Mouse (Mus musculus): ENCODE data around the gene Gm42688. TPM values are rescaled to one million over a fixed set of nuclear protein-coding genes. Genes with fewer than 3 reads are reported as not detected.

Gm42688 gene
- polyA plus RNA-seq, 1 experiment, result 0.27 TPM

DNA sequence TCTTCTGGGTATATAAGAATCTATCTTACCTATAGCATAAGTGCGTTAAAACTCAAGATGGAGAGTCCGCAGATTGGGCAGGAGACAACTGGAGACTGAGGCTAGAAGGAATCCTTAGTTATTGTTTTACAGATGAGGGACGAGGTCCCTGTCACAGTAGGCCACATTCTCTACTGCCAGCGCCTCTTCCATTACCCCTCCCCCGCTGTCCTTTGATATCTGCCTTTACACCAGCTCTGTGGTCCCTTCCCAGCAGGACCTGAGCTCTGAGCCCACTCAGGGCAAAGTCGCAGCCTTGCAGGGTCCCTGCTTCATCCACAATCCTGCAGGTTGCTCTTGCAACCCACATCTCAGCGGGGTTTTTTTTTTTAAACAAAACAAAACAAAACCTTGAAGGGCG, 33.2 kb upstream of the Gm42688 start:
- peaks cover 31% of the 10 kb centered on the region for H3K9me3 ChIP-seq (ENCODE audit: control insufficient read depth, low read length)
- no peak for TF ChIP-seq GATA1 (IDR thresholded peaks at IDR 0.05; ENCODE audit: low read length)
- no peak for TF ChIP-seq TAL1 (IDR thresholded peaks at IDR 0.05; ENCODE audit: low read length)
- peaks cover 100% of the 10 kb centered on the region for H3K27me3 ChIP-seq (ENCODE audit: control insufficient read depth)
- H3K4me1 ChIP-seq (ENCODE audit: control insufficient read depth), result peaks cover 24% of the 10 kb centered on the region
- H3K36me3 ChIP-seq (ENCODE audit: control insufficient read depth), result peaks cover 4% of the 10 kb centered on the region; the same call in 1 of the 2 replicates
- H3K4me3 ChIP-seq (replicated peaks), result no peak overlapping the region

DNA sequence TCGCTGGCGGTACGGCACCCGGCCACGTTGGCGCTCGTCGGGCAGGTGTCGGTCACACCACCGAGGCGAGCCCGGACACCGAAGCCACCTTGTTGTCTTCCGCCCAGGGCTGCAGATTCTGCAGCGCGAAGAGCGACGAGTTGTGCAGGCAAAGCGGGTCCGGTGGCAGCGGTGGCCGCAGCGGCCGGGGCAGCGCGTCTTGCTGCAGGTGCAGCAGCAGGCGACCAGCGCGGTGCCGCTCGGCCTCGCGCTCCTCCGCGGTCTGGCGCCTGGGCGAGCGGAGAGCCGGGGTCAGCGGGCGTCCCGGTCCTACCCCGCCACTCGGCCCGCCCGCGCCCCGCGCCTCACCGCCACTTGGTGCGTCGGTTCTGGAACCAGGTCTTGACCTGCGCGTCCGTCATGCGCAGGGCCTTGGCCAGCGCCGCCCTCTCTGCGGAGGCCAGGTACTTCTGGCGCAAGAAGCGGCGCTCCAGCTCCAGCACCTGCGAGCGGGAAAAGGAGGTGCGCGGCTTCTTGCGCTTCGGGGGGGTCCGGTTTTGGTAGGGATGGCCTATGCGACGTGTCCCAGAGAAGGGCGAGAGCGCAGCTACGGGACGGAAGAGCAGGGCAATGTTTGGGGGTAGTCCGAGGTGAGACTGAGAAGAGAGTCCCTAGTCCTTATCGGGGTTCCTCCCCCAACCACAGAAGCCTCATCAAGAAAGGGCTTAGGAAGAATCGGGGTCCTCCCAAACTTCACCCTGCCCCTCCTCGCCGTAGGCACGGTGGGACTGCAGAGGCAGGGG, 32.5 kb upstream of the Gm42688 start:
- TF ChIP-seq GATA1 (IDR thresholded peaks at IDR 0.05; ENCODE audit: low read length) (no peak), TAL1 (IDR thresholded peaks at IDR 0.05; ENCODE audit: low read length) (no peak)
- H3K27me3 ChIP-seq (ENCODE audit: control insufficient read depth), result peaks cover 100% of the 10 kb centered on the region

DNA sequence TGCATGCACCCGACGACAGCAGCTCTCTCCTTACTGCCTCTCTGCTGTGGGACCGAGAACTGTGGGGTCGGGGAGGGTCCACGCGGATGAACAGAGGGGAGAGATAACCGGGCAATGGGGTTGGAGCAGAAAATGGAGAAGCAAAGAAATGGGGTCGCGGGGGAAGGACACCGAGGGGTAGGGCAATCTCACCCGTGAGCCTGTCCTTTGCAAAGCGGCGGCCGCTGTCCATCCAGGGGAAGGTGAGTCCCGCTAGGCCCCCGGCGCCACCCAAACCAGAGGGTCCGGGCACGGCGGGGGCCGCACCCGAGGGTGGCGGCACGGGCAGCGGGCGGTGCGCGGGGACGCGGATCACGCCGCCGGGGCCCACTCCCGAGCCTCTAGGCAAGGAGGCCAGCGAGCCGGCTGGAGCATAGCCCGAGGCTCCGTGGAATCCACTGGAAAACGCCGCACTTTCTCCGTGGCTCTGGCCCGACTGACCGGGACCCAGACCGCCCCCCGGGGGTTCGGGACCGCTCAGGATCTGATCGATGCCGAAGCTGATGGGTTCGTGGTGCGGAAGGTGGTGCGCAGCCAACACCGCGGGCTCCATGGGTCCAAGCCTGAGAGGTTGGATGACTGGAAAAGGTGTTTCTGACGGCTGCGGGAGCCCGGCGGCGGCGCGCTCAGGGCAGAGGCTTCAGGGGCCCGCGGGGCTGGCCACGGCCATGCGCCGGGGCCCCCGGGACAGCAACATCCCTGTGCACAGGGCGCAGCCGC, 31.8 kb upstream of the Gm42688 start:
- Histone ChIP-seq H3K9me3 (ENCODE audit: control insufficient read depth, low read length) (peaks cover 31% of the 10 kb centered on the region), H3K4me1 (ENCODE audit: control insufficient read depth) (peaks cover 24% of the 10 kb centered on the region), H3K27me3 (ENCODE audit: control insufficient read depth) (peaks cover 100% of the 10 kb centered on the region), H3K36me3 (ENCODE audit: control insufficient read depth) (peaks cover 4% of the 10 kb centered on the region; the same call in 1 of the 2 replicates), H3K4me3 (replicated peaks) (no peak overlapping the region)
- no peak for TF ChIP-seq GATA1 (IDR thresholded peaks at IDR 0.05; ENCODE audit: low read length)
- TF ChIP-seq TAL1 (IDR thresholded peaks at IDR 0.05; ENCODE audit: low read length), result no peak

More for the DNA sequence above, 32.5 kb upstream of the Gm42688 start:
- H3K4me1 ChIP-seq (ENCODE audit: control insufficient read depth), result peaks cover 24% of the 10 kb centered on the region
- H3K4me3 ChIP-seq (replicated peaks), result no peak overlapping the region
- H3K9me3 ChIP-seq (ENCODE audit: control insufficient read depth, low read length), result peaks cover 31% of the 10 kb centered on the region
- H3K36me3 ChIP-seq (ENCODE audit: control insufficient read depth), result peaks cover 4% of the 10 kb centered on the region; the same call in 1 of the 2 replicates

DNA sequence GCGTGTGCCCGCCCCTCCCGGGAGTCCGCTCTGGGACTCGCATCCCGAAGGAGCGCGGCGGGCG, 31.3 kb upstream of the Gm42688 start, which contains the start of gene Tlx2:
Tlx2 (minus strand) TSS at position 47 of the 64 bp plus-strand sequence.
- Histone ChIP-seq H3K4me1 (ENCODE audit: control insufficient read depth) (peaks cover 24% of the 10 kb centered on the region), H3K36me3 (ENCODE audit: control insufficient read depth) (peaks cover 4% of the 10 kb centered on the region; the same call in 1 of the 2 replicates), H3K4me3 (replicated peaks) (no peak within 1 kb of the TSS), H3K9me3 (ENCODE audit: control insufficient read depth, low read length) (peaks cover 31% of the 10 kb centered on the region), H3K27me3 (ENCODE audit: control insufficient read depth) (peaks cover 100% of the 10 kb centered on the region)
- TF ChIP-seq GATA1 (IDR thresholded peaks at IDR 0.05; ENCODE audit: low read length) (no peak), TAL1 (IDR thresholded peaks at IDR 0.05; ENCODE audit: low read length) (no peak)

DNA sequence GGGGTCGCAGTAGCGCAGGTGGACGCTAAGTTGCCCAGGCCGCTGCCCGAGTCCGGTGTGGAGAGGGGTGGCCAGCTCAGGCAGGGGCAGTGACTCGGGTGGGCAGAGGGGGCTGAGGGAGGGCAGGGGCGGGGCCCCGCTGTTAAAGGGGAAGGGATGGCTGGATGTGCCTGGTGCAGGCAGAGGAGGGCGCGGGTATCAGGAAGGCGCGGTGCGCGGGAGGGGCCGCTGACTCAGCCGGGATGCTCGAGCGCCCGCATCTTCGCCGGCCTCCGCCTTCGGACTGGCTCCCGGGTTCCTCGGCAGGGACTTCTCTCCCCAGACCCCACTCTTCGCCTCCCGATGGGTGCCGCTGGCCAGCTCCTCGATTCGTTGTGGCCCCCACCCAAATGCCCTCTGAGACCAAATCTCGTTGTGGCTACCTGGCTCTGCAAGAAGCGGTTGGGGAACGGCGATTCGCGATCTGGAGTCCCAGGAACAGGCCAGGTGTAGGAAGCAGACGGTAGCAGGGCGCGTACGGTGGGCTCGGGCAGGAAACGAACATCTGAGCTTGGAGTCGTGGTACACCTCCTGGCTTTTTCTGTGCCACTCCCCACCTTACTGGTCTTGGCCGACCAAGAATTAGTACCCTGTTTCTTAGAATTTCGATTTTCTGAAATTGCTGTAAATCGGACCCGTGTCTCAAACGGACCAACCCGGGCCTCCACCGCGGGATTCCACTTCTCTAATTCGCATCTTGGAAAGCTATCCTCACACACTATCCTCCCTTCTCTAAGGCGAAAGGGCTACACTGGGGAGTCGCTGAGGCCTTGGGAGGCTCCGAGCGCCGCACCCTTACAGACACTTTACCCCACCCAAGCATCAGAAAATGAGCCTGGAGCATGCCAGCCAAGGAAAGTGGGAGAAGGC, 30.9 kb upstream of the Gm42688 start:
- H3K27me3 ChIP-seq (ENCODE audit: control insufficient read depth), result peaks cover 100% of the 10 kb centered on the region
- peaks cover 4% of the 10 kb centered on the region; the same call in 1 of the 2 replicates for H3K36me3 ChIP-seq (ENCODE audit: control insufficient read depth)
- H3K4me1 ChIP-seq (ENCODE audit: control insufficient read depth), result peaks cover 24% of the 10 kb centered on the region
- TF ChIP-seq GATA1 (IDR thresholded peaks at IDR 0.05; ENCODE audit: low read length) (no peak), TAL1 (IDR thresholded peaks at IDR 0.05; ENCODE audit: low read length) (no peak)
- H3K9me3 ChIP-seq (ENCODE audit: control insufficient read depth, low read length), result peaks cover 31% of the 10 kb centered on the region
- no peak overlapping the region for H3K4me3 ChIP-seq (replicated peaks)

DNA sequence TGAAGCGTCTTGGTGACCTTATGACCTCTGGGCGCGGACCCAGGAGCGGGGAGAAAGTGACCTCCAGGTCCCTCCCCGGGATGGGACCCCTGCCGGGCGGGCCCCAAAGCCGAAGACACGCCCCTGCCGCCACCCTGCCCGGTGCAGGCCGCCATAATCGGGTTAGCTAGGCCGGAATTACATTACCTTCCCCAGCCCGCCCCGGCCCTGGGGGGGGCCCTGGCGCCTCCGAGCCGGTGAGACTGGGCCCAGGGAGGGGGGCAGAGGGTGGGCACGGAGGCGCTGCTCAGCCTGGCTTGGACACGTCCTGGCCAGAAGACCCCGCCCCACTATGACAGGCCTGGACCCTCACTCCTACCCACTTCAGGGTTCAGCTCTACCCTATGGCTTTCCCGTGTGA, 30.2 kb upstream of the Gm42688 start:
- Histone ChIP-seq H3K4me3 (replicated peaks) (no peak overlapping the region), H3K4me1 (ENCODE audit: control insufficient read depth) (peaks cover 24% of the 10 kb centered on the region), H3K9me3 (ENCODE audit: control insufficient read depth, low read length) (peaks cover 31% of the 10 kb centered on the region), H3K36me3 (ENCODE audit: control insufficient read depth) (peaks cover 4% of the 10 kb centered on the region; the same call in 1 of the 2 replicates), H3K27me3 (ENCODE audit: control insufficient read depth) (peaks cover 100% of the 10 kb centered on the region)
- TF ChIP-seq TAL1 (IDR thresholded peaks at IDR 0.05; ENCODE audit: low read length), result no peak
- TF ChIP-seq GATA1 (IDR thresholded peaks at IDR 0.05; ENCODE audit: low read length), result no peak

DNA sequence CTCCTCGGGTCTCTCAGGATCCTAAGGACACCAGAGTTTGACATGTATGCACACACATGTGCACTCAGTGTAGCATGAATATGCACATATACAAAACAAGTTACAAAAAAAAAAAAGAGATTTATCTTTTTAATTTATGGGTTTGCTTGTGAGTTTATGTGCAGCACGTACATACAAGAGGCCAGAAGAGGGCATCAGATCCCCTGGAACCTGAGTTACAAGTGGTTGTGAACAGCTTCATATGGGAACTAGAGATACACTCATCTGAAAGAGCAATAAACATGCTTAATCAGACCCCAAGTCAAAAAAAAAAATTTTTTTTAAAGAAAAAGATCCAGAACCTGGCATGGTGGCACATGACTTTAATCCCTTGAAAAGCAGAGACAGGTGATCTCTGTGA, 26.4 kb upstream of the Gm42688 start:
- peaks cover 14% of the 10 kb centered on the region; the same call in 1 of the 2 replicates for H3K9me3 ChIP-seq (ENCODE audit: control insufficient read depth, low read length)
- no peak for TF ChIP-seq GATA1 (IDR thresholded peaks at IDR 0.05; ENCODE audit: low read length)
- TF ChIP-seq TAL1 (IDR thresholded peaks at IDR 0.05; ENCODE audit: low read length), result no peak
- H3K4me1 ChIP-seq (ENCODE audit: control insufficient read depth), result peaks cover 40% of the 10 kb centered on the region
- H3K36me3 ChIP-seq (ENCODE audit: control insufficient read depth), result peaks cover 6% of the 10 kb centered on the region
- H3K4me3 ChIP-seq (replicated peaks), result no peak overlapping the region
- peaks cover 77% of the 10 kb centered on the region for H3K27me3 ChIP-seq (ENCODE audit: control insufficient read depth)

DNA sequence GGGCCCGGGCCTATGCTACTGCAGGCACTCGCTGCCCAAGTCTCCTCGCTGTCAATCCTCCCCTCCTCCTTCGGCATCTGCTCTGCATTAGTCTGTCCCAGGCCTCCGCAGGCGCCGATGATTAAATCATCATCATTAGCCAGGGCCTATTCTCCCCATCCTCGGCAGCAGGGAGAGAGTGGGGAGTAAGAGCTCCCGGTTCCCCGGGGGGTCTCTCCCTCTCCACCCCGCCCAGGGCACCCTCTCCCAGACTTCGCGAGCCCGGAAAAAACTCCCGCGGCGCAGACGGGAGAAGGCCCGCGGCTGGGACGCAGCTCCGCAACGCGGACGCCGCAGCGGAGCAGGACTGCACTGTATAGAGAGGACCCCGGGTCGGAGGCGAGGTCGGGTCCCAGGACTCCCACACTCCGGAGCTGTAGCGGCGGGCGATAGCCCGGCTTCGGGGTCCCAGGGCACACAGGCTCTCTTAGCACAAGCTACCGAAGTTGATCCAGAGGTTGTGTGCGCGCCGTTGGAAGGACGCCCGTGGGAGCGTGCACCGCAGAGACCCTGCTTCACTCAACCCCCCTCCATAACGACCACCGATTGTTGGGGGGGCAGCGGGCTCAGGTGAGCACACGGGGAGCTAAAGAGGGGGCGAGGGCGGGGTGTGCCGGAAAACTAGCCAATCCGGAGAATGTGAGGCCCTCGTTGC, 23.6 kb upstream of the Gm42688 start, which contains the start of gene Pcgf1:
Pcgf1 (plus strand) TSS at position 240 of the 694 bp plus-strand sequence.
- peaks cover 53% of the 10 kb centered on the region for H3K27me3 ChIP-seq (ENCODE audit: control insufficient read depth)

More for the DNA sequence above, 23.6 kb upstream of the Gm42688 start, which contains the start of gene Pcgf1:
- Histone ChIP-seq H3K9me3 (ENCODE audit: control insufficient read depth, low read length) (no peaks in the 10 kb centered on the region), H3K36me3 (ENCODE audit: control insufficient read depth) (peaks cover 27% of the 10 kb centered on the region), H3K4me3 (replicated peaks) (peak within 1 kb of the TSS; percentile 70), H3K4me1 (ENCODE audit: control insufficient read depth) (peaks cover 31% of the 10 kb centered on the region)
- TF ChIP-seq TAL1 (IDR thresholded peaks at IDR 0.05; ENCODE audit: low read length) (no peak), GATA1 (IDR thresholded peaks at IDR 0.05; ENCODE audit: low read length) (no peak)
